29 mouse cellular contexts compared by ENCODE assay signal in genomic region chr9:40433286-40433685, GRCm38 (mm10).
DNase-seq lines count a peak whose midpoint lies in the region; ATAC-seq lines count a peak whose summit lies in the region.
"Had no signal": no experiment of that assay in that cellular context is flagged by ENCODE, and none has a peak within 500 bp of the region (broad histone marks: within the 10 kb centered on the region; RNA-seq: fewer than 3 reads in every experiment).

No protein-coding gene starts in this region.

- no peaks in the 10 kb centered on the region for H3K27me3 ChIP-seq in forebrain, embryonic 14.5 days (replicated peaks; ENCODE audit: control insufficient read depth, insufficient read depth, low read length)
- H3K27me3 ChIP-seq in forebrain, embryonic 12.5 days: no peaks in the 10 kb centered on the region
- no peaks in the 10 kb centered on the region for H3K27me3 ChIP-seq in midbrain, embryonic 14.5 days (ENCODE audit: control insufficient read depth, insufficient read depth, low read length)
- H3K27me3 ChIP-seq: CH12.LX; embryonic facial prominence, embryonic 12.5 days; embryonic facial prominence, embryonic 15.5 days; heart, embryonic 13.5 days; Patski had no signal

- peak; percentile 86 for DNase-seq in forebrain, embryonic 14.5 days (ENCODE audit: low spot score)
- peak; percentile 34 for DNase-seq in layer of hippocampus, adult 9-11 months
- DNase-seq in layer of hippocampus, adult 8-10 months (ENCODE audit: low spot score in 2 of 2): no peak
- peak; percentile 76 for DNase-seq in brain, embryonic 18.5 days (ENCODE audit: low read depth, low spot score)
- no peak for DNase-seq in cerebellum, adult 9-11 months
- DNase-seq in midbrain, embryonic 14.5 days: no peak
- DNase-seq: adrenal gland, postnatal 10 days; adrenal gland, postnatal 36 days; B cell, adult 2 months; cerebellum, adult 11-12 months; cerebellum, adult 8-10 months; cerebellum, postnatal 25 days; gastrocnemius, postnatal 10 days; gastrocnemius, postnatal 36 days; heart, adult 2 months; heart, postnatal 14 days; heart, postnatal 4 days had no signal

- no peak overlapping the region for H3K9ac ChIP-seq in forebrain, embryonic 14.5 days (ENCODE audit: low read length)
- no peak overlapping the region for H3K9ac ChIP-seq in forebrain, embryonic 12.5 days
- H3K9ac ChIP-seq in midbrain, embryonic 14.5 days (replicated peaks; ENCODE audit: low read length): no peak overlapping the region
- H3K9ac ChIP-seq: embryonic facial prominence, embryonic 12.5 days; embryonic facial prominence, embryonic 15.5 days; heart, embryonic 13.5 days; hindbrain, embryonic 14.5 days had no signal

- peak; percentile 92 for ATAC-seq in forebrain, embryonic 14.5 days
- ATAC-seq in forebrain, embryonic 12.5 days (ENCODE audit: low FRiP score): no peak
- no peak for ATAC-seq in midbrain, embryonic 14.5 days (ENCODE audit: low FRiP score, low TSS enrichment)
- ATAC-seq: hindbrain, postnatal 0 days; inflammation-experienced regulatory T-cells, adult 6 months; intestine, embryonic 16.5 days; Patski had no signal

- WGBS in forebrain, embryonic 14.5 days: 63% methylated on average over 5 of the region's 5 CpGs
- 88% methylated on average over 5 of the region's 5 CpGs for WGBS in forebrain, embryonic 12.5 days
- 74% methylated on average over 5 of the region's 5 CpGs for WGBS in midbrain, embryonic 14.5 days

- peak overlapping the region; percentile 9; the same call in 1 of the 2 replicates for H3K27ac ChIP-seq in forebrain, embryonic 14.5 days (ENCODE audit: low read depth, low read length)
- no peak overlapping the region for H3K27ac ChIP-seq in forebrain, embryonic 12.5 days
- no peak overlapping the region for H3K27ac ChIP-seq in midbrain, embryonic 14.5 days (replicated peaks; ENCODE audit: low read depth, low read length)
- H3K27ac ChIP-seq: embryonic facial prominence, embryonic 12.5 days; embryonic facial prominence, embryonic 15.5 days; heart, adult 2 months; heart, embryonic 10.5 days; heart, embryonic 13.5 days; hindbrain, embryonic 14.5 days; hindbrain, postnatal 0 days had no signal

- H3K4me3 ChIP-seq in forebrain, embryonic 14.5 days (ENCODE audit: low read depth, low read length): no peak overlapping the region
- no peak overlapping the region for H3K4me3 ChIP-seq in forebrain, embryonic 12.5 days (replicated peaks)
- no peak overlapping the region for H3K4me3 ChIP-seq in midbrain, embryonic 14.5 days (replicated peaks; ENCODE audit: low read depth, low read length)
- H3K4me3 ChIP-seq: embryonic facial prominence, embryonic 12.5 days; embryonic facial prominence, embryonic 15.5 days; heart, adult 2 months; heart, embryonic 10.5 days; heart, embryonic 13.5 days had no signal

- no peaks in the 10 kb centered on the region; the same call in 1 of the 2 replicates for H3K4me1 ChIP-seq in forebrain, embryonic 14.5 days (ENCODE audit: control insufficient read depth, insufficient read depth, low read length)
- H3K4me1 ChIP-seq in forebrain, embryonic 12.5 days: peaks cover 2% of the 10 kb centered on the region; the same call in 1 of the 2 replicates
- no peaks in the 10 kb centered on the region for H3K4me1 ChIP-seq in midbrain, embryonic 14.5 days (ENCODE audit: control insufficient read depth, insufficient read depth, low read length)
- H3K4me1 ChIP-seq: embryonic facial prominence, embryonic 12.5 days; embryonic facial prominence, embryonic 15.5 days had no signal

- H3K4me2 ChIP-seq in forebrain, embryonic 14.5 days (ENCODE audit: low read length): no peak overlapping the region
- no peak overlapping the region for H3K4me2 ChIP-seq in forebrain, embryonic 12.5 days
- H3K4me2 ChIP-seq in midbrain, embryonic 14.5 days (ENCODE audit: low read length): no peak overlapping the region
- H3K4me2 ChIP-seq: embryonic facial prominence, embryonic 12.5 days; embryonic facial prominence, embryonic 15.5 days; heart, embryonic 13.5 days; hindbrain, embryonic 14.5 days had no signal

- H3K36me3 ChIP-seq in forebrain, embryonic 14.5 days (ENCODE audit: control insufficient read depth, insufficient read depth, low read length): no peaks in the 10 kb centered on the region
- no peaks in the 10 kb centered on the region for H3K36me3 ChIP-seq in forebrain, embryonic 12.5 days (replicated peaks)
- H3K36me3 ChIP-seq in midbrain, embryonic 14.5 days (ENCODE audit: control insufficient read depth, insufficient read depth, low read length): no peaks in the 10 kb centered on the region
- H3K36me3 ChIP-seq: embryonic facial prominence, embryonic 12.5 days; embryonic facial prominence, embryonic 15.5 days; G1E had no signal

- no peaks in the 10 kb centered on the region for H3K9me3 ChIP-seq in forebrain, embryonic 14.5 days (replicated peaks; ENCODE audit: control insufficient read depth, low read length)
- no peaks in the 10 kb centered on the region for H3K9me3 ChIP-seq in forebrain, embryonic 12.5 days
- no peaks in the 10 kb centered on the region for H3K9me3 ChIP-seq in midbrain, embryonic 14.5 days (ENCODE audit: control insufficient read depth, low read length)
- H3K9me3 ChIP-seq: embryonic facial prominence, embryonic 12.5 days; embryonic facial prominence, embryonic 15.5 days; heart, embryonic 10.5 days had no signal

Comparison
In these comparisons a context has a peak if more than half of its experiments do, and no peak if none do; other contexts are left out.
1. DNase-seq: peak in forebrain, embryonic 14.5 days (single experiment), layer of hippocampus, adult 9-11 months (single experiment) and brain, embryonic 18.5 days (single experiment); none in layer of hippocampus, adult 8-10 months (0 of 2), cerebellum, adult 9-11 months (single experiment) and midbrain, embryonic 14.5 days (single experiment).